Comparison of ENCODE assay signal across 9 mouse cellular contexts in genomic region chr1:180406336-180407035, GRCm38 (mm10).
DNase-seq lines count a peak whose midpoint lies in the region; ATAC-seq lines count a peak whose summit lies in the region.
"Had no signal": no experiment of that assay in that cellular context is flagged by ENCODE, and none has a peak within 500 bp of the region (broad histone marks: within the 10 kb centered on the region; RNA-seq: fewer than 3 reads in every experiment).

No protein-coding gene starts in this region.

- no peak for DNase-seq in heart, postnatal 4 days
- DNase-seq in lung, postnatal 36 days = no peak
- no peak for DNase-seq in MN1 (ENCODE audit: low spot score)
- no peak for DNase-seq in cerebellum, adult 9-10 months

- H3K4me3 ChIP-seq in heart, embryonic 14.5 days (ENCODE audit: control insufficient read depth in 1 of 2, insufficient read depth in 1 of 2, low read depth in 1 of 2, low read length in 2 of 2) = no peak overlapping the region
- H3K4me3 ChIP-seq in lung, embryonic 15.5 days = no peak overlapping the region
- no peak overlapping the region for H3K4me3 ChIP-seq in embryonic facial prominence, embryonic 15.5 days (replicated peaks)
- H3K4me3 ChIP-seq in limb, embryonic 13.5 days = no peak overlapping the region

- peak overlapping the region; percentile 28 to 56; a peak in 2 of 4 replicates for H3K27ac ChIP-seq in heart, embryonic 14.5 days (replicated peaks in 1 of 2; ENCODE audit: control insufficient read depth in 1 of 2, insufficient read depth in 1 of 2, low read depth in 2 of 2, low read length in 2 of 2)
- peak overlapping the region; percentile 62 for H3K27ac ChIP-seq in lung, embryonic 15.5 days
- H3K27ac ChIP-seq in embryonic facial prominence, embryonic 15.5 days (replicated peaks) = 0 out of 2 replicates have a peak overlapping the region, but pooled peaks have one; percentile 58
- 0 out of 2 replicates have a peak overlapping the region, but pooled peaks have one; percentile 39 for H3K27ac ChIP-seq in limb, embryonic 13.5 days

- no peak overlapping the region for H3K9ac ChIP-seq in heart, embryonic 14.5 days (ENCODE audit: low read length)
- H3K9ac ChIP-seq in lung, embryonic 15.5 days = no peak overlapping the region
- H3K9ac ChIP-seq in embryonic facial prominence, embryonic 15.5 days = no peak overlapping the region
- peak overlapping the region; percentile 13; the same call in 1 of the 2 replicates for H3K9ac ChIP-seq in limb, embryonic 13.5 days

- WGBS in heart, embryonic 14.5 days = 65% methylated on average over 11 of the region's 11 CpGs
- WGBS in lung, embryonic 15.5 days = 67% methylated on average over 11 of the region's 11 CpGs
- WGBS in embryonic facial prominence, embryonic 15.5 days = 72% methylated on average over 11 of the region's 11 CpGs
- 78% methylated on average over 11 of the region's 11 CpGs for WGBS in limb, embryonic 13.5 days

- no peaks in the 10 kb centered on the region for H3K27me3 ChIP-seq in heart, embryonic 14.5 days (ENCODE audit: control insufficient read depth, insufficient read depth, low read length)
- H3K27me3 ChIP-seq in lung, embryonic 15.5 days = no peaks in the 10 kb centered on the region
- no peaks in the 10 kb centered on the region for H3K27me3 ChIP-seq in embryonic facial prominence, embryonic 15.5 days
- H3K27me3 ChIP-seq in limb, embryonic 13.5 days = no peaks in the 10 kb centered on the region

- no peaks in the 10 kb centered on the region for H3K36me3 ChIP-seq in heart, embryonic 14.5 days (ENCODE audit: control insufficient read depth, insufficient read depth, low read length)
- H3K36me3 ChIP-seq in lung, embryonic 15.5 days = no peaks in the 10 kb centered on the region
- H3K36me3 ChIP-seq in embryonic facial prominence, embryonic 15.5 days = no peaks in the 10 kb centered on the region
- no peaks in the 10 kb centered on the region for H3K36me3 ChIP-seq in limb, embryonic 13.5 days

- ATAC-seq in heart, embryonic 14.5 days (ENCODE audit: insufficient number of reproducible peaks, insufficient read depth, low FRiP score, low read depth) = no peak
- ATAC-seq in lung, embryonic 15.5 days (ENCODE audit: borderline replicate concordance, extremely low read depth, low FRiP score, low TSS enrichment) = no peak
- ATAC-seq in embryonic facial prominence, embryonic 15.5 days (ENCODE audit: insufficient number of reproducible peaks, low FRiP score, low TSS enrichment, low read depth) = no peak
- ATAC-seq in limb, embryonic 13.5 days (ENCODE audit: low FRiP score, low read depth) = no peak
- ATAC-seq: inflammation-experienced regulatory T-cells, adult 6 months had no signal

- no peaks in the 10 kb centered on the region for H3K9me3 ChIP-seq in heart, embryonic 14.5 days (ENCODE audit: control insufficient read depth, low read length)
- no peaks in the 10 kb centered on the region for H3K9me3 ChIP-seq in lung, embryonic 15.5 days
- no peaks in the 10 kb centered on the region for H3K9me3 ChIP-seq in embryonic facial prominence, embryonic 15.5 days (replicated peaks)
- H3K9me3 ChIP-seq in limb, embryonic 13.5 days = no peaks in the 10 kb centered on the region

- H3K4me1 ChIP-seq in heart, embryonic 14.5 days (ENCODE audit: control insufficient read depth in 2 of 2, insufficient read depth in 2 of 2, low read length in 2 of 2) = peaks cover 67 to 86% of the 10 kb centered on the region in 2 experiments
- peaks cover 79% of the 10 kb centered on the region for H3K4me1 ChIP-seq in lung, embryonic 15.5 days
- peaks cover 86% of the 10 kb centered on the region for H3K4me1 ChIP-seq in embryonic facial prominence, embryonic 15.5 days
- peaks cover 83% of the 10 kb centered on the region for H3K4me1 ChIP-seq in limb, embryonic 13.5 days

- no peak overlapping the region for H3K4me2 ChIP-seq in heart, embryonic 14.5 days (ENCODE audit: low read length)
- no peak overlapping the region for H3K4me2 ChIP-seq in lung, embryonic 15.5 days
- no peak overlapping the region for H3K4me2 ChIP-seq in embryonic facial prominence, embryonic 15.5 days (replicated peaks)
- H3K4me2 ChIP-seq in limb, embryonic 13.5 days (replicated peaks) = no peak overlapping the region
